Mouse (Mus musculus): Measurements from ENCODE around the gene Cmtm2b. TPM values are rescaled to one million over a fixed set of nuclear protein-coding genes. Genes with fewer than 3 reads are reported as not detected.
A peak's percentile ranks its signal among the peaks of the same experiment; 100 is the strongest.
"Not testable (repeated sequence)": the region's sequence is repeated elsewhere in the genome, so short reads cannot be mapped to it uniquely, and the experiment has no call there.

Gene Cmtm2b
- polyA plus RNA-seq (2015; fragmentation: Nextera tagmentation; extraction: Ambion mirVana), result not detected in 2 replicates

GRCm38 (mm10) chr8:104321930-104322329 is at the start of gene Cmtm2b:
Gene Cmtm2b (plus strand): TSS chr8:104322230.
- H3K4me1 ChIP-seq (replicated peaks); H3K4me2 ChIP-seq (replicated peaks); H3K9me3 ChIP-seq; H3K36me3 ChIP-seq; H3K9ac ChIP-seq; H3K27me3 ChIP-seq (replicated peaks); H3K27ac ChIP-seq; ATAC-seq; H3K4me3 ChIP-seq (replicated peaks): not testable (repeated sequence)
- WGBS, result 90% methylated on average over 12 of the region's 12 CpGs

- WGBS, result 90% methylated on average over 12 of the region's 12 CpGs
- ATAC-seq; H3K4me2 ChIP-seq (replicated peaks); H3K9me3 ChIP-seq; H3K36me3 ChIP-seq; H3K27ac ChIP-seq; H3K4me3 ChIP-seq (replicated peaks); H3K4me1 ChIP-seq (replicated peaks); H3K9ac ChIP-seq; H3K27me3 ChIP-seq (replicated peaks): not testable (repeated sequence)
Measured at GRCm38 (mm10) chr8:104293081-104293480, 28.9 kb upstream of the Cmtm2b start, which contains the start of gene Cmtm2a. Gene Cmtm2a (minus strand): TSS chr8:104293181.

GRCm38 (mm10) chr8:104294396-104294795 is 27.6 kb upstream of the Cmtm2b start:
- ATAC-seq, result no peak
- Histone ChIP-seq H3K4me1 (replicated peaks) (no peaks in the 10 kb centered on the region), H3K4me2 (replicated peaks) (no peak overlapping the region), H3K9me3 (no peaks in the 10 kb centered on the region), H3K9ac (no peak overlapping the region), H3K36me3 (no peaks in the 10 kb centered on the region), H3K27ac (no peak overlapping the region), H3K4me3 (replicated peaks) (no peak overlapping the region), H3K27me3 (replicated peaks) (no peaks in the 10 kb centered on the region)
- WGBS, result 79% methylated on average over 1 of the region's 1 CpGs

- 20% methylated on average over 3 of the region's 3 CpGs for WGBS
- not testable (repeated sequence) for ATAC-seq
Measured at GRCm38 (mm10) chr8:104301577-104301976, 20.5 kb upstream of the Cmtm2b start.

GRCm38 (mm10) chr8:104302536-104302935 is 19.5 kb upstream of the Cmtm2b start:
- ATAC-seq; H3K4me2 ChIP-seq (replicated peaks); H3K9ac ChIP-seq; H3K36me3 ChIP-seq; H3K4me1 ChIP-seq (replicated peaks); H3K27ac ChIP-seq; H3K27me3 ChIP-seq (replicated peaks); H3K4me3 ChIP-seq (replicated peaks); H3K9me3 ChIP-seq: not testable (repeated sequence)
- WGBS, result 99% methylated on average over 4 of the region's 4 CpGs

More at GRCm38 (mm10) chr8:104301577-104301976, 20.5 kb upstream of the Cmtm2b start:
- H3K9ac ChIP-seq; H3K4me1 ChIP-seq (replicated peaks); H3K4me3 ChIP-seq (replicated peaks); H3K4me2 ChIP-seq (replicated peaks); H3K9me3 ChIP-seq; H3K27ac ChIP-seq; H3K36me3 ChIP-seq; H3K27me3 ChIP-seq (replicated peaks): not testable (repeated sequence)

- 89% methylated on average over 11 of the region's 11 CpGs for WGBS
- H3K36me3 ChIP-seq, result no peaks in the 10 kb centered on the region
Measured at GRCm38 (mm10) chr8:104304962-104305361, 17.1 kb upstream of the Cmtm2b start.

GRCm38 (mm10) chr8:104308341-104308740 is 13.7 kb upstream of the Cmtm2b start:
- WGBS, result 45% methylated on average over 6 of the region's 6 CpGs
- not testable (repeated sequence) for H3K27ac ChIP-seq; H3K36me3 ChIP-seq; H3K9me3 ChIP-seq; H3K4me1 ChIP-seq (replicated peaks); H3K4me3 ChIP-seq (replicated peaks); H3K27me3 ChIP-seq (replicated peaks); H3K4me2 ChIP-seq (replicated peaks); H3K9ac ChIP-seq
- ATAC-seq, result peak; percentile 66; the same call in 1 of the 2 replicates

More at GRCm38 (mm10) chr8:104304962-104305361, 17.1 kb upstream of the Cmtm2b start:
- H3K4me3 ChIP-seq (replicated peaks), result no peak overlapping the region
- H3K4me2 ChIP-seq (replicated peaks), result no peak overlapping the region
- H3K4me1 ChIP-seq (replicated peaks), result no peaks in the 10 kb centered on the region
- H3K9me3 ChIP-seq, result no peaks in the 10 kb centered on the region
- no peaks in the 10 kb centered on the region for H3K27me3 ChIP-seq (replicated peaks)
- no peak for ATAC-seq
- no peak overlapping the region for H3K27ac ChIP-seq
- no peak overlapping the region for H3K9ac ChIP-seq

- H3K36me3 ChIP-seq; H3K4me3 ChIP-seq (replicated peaks); H3K27ac ChIP-seq; H3K27me3 ChIP-seq (replicated peaks); H3K4me1 ChIP-seq (replicated peaks); H3K9ac ChIP-seq; H3K4me2 ChIP-seq (replicated peaks); H3K9me3 ChIP-seq: not testable (repeated sequence)
- ATAC-seq, result peak; percentile 34; the same call in 1 of the 2 replicates
- WGBS, result 90% methylated on average over 36 of the region's 36 CpGs
Measured at GRCm38 (mm10) chr8:104309441-104310155, 12.4 kb upstream of the Cmtm2b start, which contains the start of the genes Gm45711 and Cmtm1. Gene Gm45711 (minus strand): TSS chr8:104310081. Gene Cmtm1 (minus strand): TSS chr8:104310145.

- H3K4me1 ChIP-seq (replicated peaks); H3K4me2 ChIP-seq (replicated peaks); H3K9me3 ChIP-seq; H3K27ac ChIP-seq; H3K27me3 ChIP-seq (replicated peaks); ATAC-seq; H3K36me3 ChIP-seq; H3K9ac ChIP-seq; H3K4me3 ChIP-seq (replicated peaks): not testable (repeated sequence)
- 82% methylated on average over 3 of the region's 3 CpGs for WGBS
Measured at GRCm38 (mm10) chr8:104312023-104312422, 10.0 kb upstream of the Cmtm2b start.

- H3K4me3 ChIP-seq (replicated peaks), result no peak overlapping the region
- H3K9ac ChIP-seq, result no peak overlapping the region
- H3K9me3 ChIP-seq, result no peaks in the 10 kb centered on the region
- H3K4me1 ChIP-seq (replicated peaks), result no peaks in the 10 kb centered on the region
- no peaks in the 10 kb centered on the region for H3K27me3 ChIP-seq (replicated peaks)
- H3K36me3 ChIP-seq, result no peaks in the 10 kb centered on the region
- no peak for ATAC-seq
- H3K27ac ChIP-seq, result no peak overlapping the region
- no peak overlapping the region for H3K4me2 ChIP-seq (replicated peaks)
- WGBS, result 61% methylated on average over 4 of the region's 4 CpGs
Measured at GRCm38 (mm10) chr8:104313311-104313710, 8.7 kb upstream of the Cmtm2b start.

- not testable (repeated sequence) for H3K27ac ChIP-seq; H3K36me3 ChIP-seq; H3K4me3 ChIP-seq (replicated peaks); H3K9ac ChIP-seq; ATAC-seq; H3K4me1 ChIP-seq (replicated peaks); H3K9me3 ChIP-seq; H3K27me3 ChIP-seq (replicated peaks); H3K4me2 ChIP-seq (replicated peaks)
- WGBS, result 73% methylated on average over 11 of the region's 11 CpGs
Measured at GRCm38 (mm10) chr8:104321267-104321666, 763 bp upstream of the Cmtm2b start, which contains the start of gene Gm11020. Gene Gm11020 (plus strand): TSS chr8:104321567.

- Histone ChIP-seq H3K4me2 (replicated peaks) (no peak overlapping the region), H3K9ac (no peak overlapping the region), H3K9me3 (no peaks in the 10 kb centered on the region), H3K4me3 (replicated peaks) (no peak overlapping the region), H3K27ac (no peak overlapping the region), H3K4me1 (replicated peaks) (no peaks in the 10 kb centered on the region), H3K36me3 (no peaks in the 10 kb centered on the region), H3K27me3 (replicated peaks) (no peaks in the 10 kb centered on the region)
- WGBS, result 81% methylated on average over 5 of the region's 5 CpGs
- ATAC-seq, result no peak
Measured at GRCm38 (mm10) chr8:104332665-104333631, 10.9 kb downstream of the Cmtm2b start.

Measured in intestine, embryonic 15.5 days (tissue).